Mouse (Mus musculus) A20 (cell line): ENCODE measurements around the gene Aldh4a1.

ENCODE experiments used
- DNase-seq: peaks from one replicate; pipeline ENCODE4 v3.0.0-alpha.2; 2011; ENCODE audit warnings: low read depth, low spot score

Aldh4a1 gene

GRCm38 (mm10) chr4:139619765-139620164, 2.9 kb upstream of the Aldh4a1 start:
- DNase-seq = no peak

DNA sequence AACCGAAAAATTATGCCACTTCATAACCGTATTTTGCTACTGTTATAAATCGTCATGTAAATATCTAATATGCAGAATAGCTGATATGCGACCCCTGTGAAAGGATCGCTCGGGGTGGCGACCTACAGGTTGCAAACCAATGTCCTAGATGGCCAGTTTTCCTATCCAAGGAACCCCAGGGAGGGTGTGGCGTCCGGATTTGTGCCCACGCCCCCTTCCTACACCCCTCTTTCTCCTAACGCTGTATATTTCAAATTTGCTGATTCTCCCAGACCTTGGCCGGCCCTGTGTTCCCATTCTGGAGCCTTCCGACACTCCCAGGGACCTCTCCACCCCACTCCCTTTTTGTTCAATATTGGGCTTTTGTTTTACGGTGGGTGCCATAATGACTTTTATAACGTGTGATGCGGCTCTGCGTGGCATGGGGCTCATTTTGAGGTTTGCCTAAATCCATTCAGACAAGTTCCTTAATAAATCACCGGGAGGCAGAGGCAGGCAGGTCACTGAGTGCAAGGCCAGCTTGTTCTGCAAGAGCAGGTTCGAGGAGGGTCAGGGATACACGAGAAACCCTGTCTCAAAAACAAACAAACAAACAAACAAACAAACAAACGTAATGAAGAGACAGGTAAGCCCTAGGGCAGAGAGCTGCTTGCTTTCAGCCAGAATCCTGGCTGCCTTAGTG, 909 bp downstream of the Aldh4a1 start:
- no peak for DNase-seq

- DNase-seq = no peak
These were observed 1.4 kb downstream of the Aldh4a1 start for GRCm38 (mm10) chr4:139624116-139624489.

DNA sequence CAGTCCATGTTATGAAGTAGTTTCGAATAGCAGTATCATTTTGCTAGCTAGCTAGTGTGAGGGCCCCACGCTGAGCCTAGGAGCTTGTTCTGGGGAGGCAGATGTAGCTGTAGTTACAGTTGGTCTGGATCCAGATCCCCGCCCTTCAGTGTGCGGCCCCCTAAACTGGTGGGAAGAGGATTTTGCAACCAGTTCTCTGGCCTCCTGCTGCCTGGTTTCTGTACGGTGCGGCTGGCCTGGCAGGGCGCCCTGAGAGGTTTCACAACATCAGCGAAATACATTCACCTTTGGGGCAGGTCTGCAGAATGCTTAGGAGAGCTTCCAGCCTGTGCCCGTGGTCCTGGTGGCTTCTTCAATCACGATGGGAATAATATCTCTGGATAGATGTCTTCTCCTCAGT, 2.0 kb downstream of the Aldh4a1 start:
- DNase-seq = no peak

GRCm38 (mm10) chr4:139627361-139627760, 4.7 kb downstream of the Aldh4a1 start:
- DNase-seq = no peak

DNA sequence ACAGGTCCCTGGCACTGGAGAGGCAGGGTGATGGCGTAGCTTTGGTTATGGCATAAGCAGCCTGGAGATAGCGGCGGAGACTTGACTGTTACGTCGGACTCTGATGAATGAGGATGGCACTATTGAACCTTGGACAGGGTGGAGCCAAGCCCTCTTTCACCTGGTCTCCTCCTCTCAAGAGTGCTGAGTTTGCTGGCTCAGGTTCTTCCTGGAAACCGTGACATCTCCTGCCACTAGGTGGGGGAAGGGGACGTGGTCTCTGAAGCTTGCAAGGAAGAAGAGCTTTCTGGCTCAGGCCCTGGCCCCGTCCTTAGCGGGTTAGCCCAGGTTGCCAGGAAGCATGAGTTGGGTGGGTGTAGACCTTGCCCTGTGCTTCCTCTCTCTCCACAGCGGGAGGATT, 7.5 kb downstream of the Aldh4a1 start:
- DNase-seq = no peak

DNA sequence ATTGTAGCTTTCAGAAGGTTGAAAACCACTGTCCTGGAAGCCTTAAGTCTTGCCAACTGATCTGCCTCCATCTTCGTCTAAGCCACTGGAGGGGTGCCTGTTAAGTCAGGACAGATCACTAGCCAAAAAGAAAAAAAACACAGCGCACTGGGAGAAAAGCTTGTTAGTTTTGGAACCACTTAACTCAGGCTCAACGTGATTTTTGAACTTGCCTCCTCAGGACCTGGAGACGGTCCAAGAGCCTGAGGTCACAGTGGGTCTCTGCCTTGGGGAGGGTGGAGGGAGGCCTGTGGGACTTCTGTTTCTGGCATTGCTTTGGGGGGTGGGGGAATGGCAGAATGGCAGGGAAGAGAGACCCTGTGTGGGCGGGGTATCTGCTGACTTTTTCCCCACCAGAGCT, 8.5 kb downstream of the Aldh4a1 start:
- no peak for DNase-seq

GRCm38 (mm10) chr4:139631569-139632253, 9.0 kb downstream of the Aldh4a1 start:
- no peak for DNase-seq

DNA sequence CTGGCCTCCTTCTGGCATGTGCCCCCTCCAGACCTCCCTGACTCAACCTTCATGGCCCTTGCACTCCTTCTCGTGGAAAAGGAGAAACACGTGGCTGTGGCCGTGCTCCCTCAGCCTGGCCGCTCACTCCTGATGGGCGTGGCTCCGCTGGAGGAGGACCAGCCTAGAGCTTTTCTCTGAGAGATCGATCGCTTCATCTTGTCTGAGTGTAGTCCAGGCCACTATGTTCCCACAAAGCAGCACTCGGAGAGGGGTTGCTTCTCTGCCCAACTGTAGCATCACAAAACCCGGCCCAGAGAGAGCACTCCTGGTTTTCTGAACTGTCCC, 9.6 kb downstream of the Aldh4a1 start:
- no peak for DNase-seq

DNA sequence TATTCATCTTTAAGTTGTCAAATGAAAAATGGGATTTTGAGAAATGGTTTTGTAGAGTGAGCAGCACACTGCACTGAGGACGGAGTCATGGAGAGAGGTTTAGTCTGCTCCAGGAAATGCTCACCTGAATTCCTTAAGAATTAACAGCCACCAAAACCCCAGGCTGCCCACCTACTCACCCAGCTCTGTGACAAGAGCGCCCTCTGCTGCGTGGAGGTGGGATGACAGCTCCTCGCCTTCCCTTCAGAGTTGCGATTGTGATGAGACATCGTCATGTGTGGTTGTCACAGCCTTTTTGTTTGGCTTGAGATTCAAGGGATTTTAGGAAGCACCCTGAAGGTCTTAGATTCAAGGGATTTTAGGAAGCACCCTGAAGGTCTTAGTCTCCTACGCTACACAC, 13.7 kb downstream of the Aldh4a1 start:
- DNase-seq = peak; percentile 65

DNA sequence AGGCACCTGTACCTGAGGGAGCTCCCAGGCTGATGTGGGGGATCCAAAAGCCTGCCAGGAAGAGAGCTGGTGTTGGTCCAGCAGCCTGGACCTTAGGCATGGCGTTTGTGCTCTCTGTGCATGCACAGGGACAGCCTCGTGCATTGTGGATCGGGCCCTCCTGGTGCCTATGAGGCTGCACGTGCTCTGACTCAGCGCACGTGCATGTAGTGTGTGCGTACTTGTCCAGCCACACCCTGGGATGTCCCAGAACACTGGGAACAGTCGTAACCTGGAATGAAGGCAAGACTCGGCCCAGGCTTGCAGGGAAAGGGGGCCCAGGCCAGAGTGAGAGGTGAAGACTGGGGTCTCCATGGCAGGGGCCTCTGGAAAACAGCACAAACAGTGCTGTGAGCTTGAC, 15.2 kb downstream of the Aldh4a1 start:
- DNase-seq = no peak

DNA sequence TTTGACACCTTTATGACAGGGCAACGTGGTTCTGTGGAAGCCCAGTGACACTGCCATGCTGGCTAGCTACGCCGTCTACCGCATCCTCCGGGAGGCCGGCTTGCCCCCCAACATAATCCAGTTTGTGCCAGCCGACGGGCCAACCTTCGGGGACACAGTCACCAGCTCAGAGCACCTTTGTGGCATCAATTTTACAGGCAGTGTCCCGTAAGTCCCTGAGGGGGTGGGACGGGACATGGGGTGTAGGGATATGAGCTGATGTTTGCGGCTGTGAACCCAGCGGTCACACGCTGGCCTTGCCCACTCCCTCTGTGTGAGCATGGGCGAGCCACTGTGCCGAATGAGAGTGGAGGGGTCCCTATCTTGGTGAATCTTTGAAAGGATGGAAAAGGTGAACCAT, 15.7 kb downstream of the Aldh4a1 start:
- DNase-seq = no peak

- DNase-seq = peak; percentile 94
These were observed 17.1 kb downstream of the Aldh4a1 start for GRCm38 (mm10) chr4:139639801-139640200.

GRCm38 (mm10) chr4:139640333-139640732, 17.7 kb downstream of the Aldh4a1 start:
- peak; percentile 91 for DNase-seq

DNA sequence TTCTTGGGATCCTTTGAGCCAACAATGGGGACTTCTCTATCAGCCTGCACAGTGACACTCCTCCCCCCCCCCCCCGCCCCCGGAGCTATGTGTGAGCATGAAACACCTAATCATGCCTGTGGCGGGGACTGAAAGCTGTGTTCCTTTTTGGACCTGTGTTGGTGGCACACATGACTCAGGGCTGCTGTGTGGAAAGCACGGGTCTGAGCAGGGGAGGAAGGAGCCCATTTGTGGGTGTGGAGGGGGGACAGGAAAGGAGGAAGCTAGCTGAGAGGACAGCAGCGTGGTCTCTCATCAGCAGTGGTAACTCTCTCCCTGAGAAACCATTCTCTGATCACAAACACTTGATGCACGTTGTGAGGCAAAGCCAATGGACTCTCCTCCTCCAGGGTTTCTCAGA, 18.1 kb downstream of the Aldh4a1 start:
- no peak for DNase-seq

GRCm38 (mm10) chr4:139641829-139642425, 19.3 kb downstream of the Aldh4a1 start:
- no peak for DNase-seq

DNA sequence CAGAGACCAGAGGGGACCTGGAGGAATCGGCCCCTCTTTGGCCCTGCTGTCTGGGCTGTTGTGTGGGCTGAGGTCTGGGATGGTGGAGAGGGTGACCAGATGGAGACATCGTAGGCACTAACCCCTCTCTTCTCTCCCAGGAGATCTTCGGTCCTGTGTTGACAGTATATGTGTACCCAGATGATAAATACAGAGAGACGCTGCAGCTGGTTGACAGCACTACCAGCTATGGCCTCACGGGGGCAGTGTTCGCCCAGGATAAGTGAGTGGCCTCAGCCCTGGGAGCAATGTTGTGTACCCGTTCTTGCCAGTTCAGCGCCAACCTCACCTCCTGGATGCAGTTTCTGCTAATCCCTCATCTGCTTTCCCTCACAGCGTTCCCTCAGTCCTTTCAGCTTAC, 21.3 kb downstream of the Aldh4a1 start:
- DNase-seq = peak; percentile 84

DNA sequence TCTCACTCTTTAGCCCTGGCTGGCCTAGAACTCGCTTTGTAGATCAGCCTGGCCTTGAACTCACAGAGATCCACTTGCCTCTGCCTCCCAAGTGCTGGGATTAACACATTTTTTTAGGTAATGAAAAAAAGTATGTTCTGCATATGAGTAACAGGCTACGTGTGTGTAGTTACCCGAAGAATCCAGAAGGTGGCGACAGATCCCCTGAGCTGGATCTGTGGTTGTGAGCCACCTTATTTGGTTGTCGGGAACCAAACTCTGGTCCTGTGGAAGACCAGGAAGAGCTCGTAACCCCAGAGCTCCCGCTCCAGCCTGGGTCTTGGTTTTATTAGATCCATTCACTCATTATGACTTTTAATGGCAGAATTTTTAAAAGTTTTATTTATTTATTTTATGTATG, 24.2 kb downstream of the Aldh4a1 start:
- DNase-seq = no peak

GRCm38 (mm10) chr4:139650086-139650743, 27.5 kb downstream of the Aldh4a1 start:
- DNase-seq = no peak

- peak; percentile 67 for DNase-seq
These were observed 28.2 kb downstream of the Aldh4a1 start for GRCm38 (mm10) chr4:139650907-139651306.

DNA sequence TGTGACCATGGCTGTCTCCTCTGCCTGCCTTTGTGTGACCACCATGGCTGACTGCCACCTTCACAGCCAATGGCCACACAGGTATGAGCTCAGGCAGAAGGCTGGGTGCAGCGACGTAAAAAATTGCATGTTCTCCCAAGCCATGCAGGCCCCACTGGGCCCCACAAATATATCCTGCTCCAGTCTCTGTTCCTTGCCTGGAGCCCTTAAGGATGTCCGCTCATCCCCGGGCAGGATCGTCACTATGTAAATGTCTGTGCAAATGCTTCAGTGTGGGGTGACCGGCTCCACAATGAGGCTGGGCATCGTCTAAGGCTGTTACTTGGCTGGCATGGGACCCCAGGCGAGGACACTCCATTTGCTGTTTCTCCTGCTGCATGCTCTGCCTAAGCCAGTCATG, 30.6 kb downstream of the Aldh4a1 start, which contains the start of gene Tas1r2:
TSS of gene Tas1r2 (plus strand) at position 301 of the 400 bp plus-strand sequence.
- DNase-seq = no peak

DNA sequence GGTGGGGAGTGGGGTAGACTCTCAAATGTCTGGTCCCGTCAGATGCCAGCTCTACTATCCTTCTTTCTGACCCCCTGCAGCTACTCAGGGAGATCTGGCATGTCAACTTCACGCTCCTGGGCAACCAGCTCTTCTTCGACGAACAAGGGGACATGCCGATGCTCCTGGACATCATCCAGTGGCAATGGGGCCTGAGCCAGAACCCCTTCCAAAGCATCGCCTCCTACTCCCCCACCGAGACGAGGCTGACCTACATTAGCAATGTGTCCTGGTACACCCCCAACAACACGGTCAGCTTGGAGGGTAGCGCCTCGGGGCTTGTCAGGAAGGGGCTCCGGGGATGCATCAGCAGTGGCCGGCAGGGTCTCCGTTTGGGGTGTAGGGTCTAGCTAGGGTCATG, 39.2 kb downstream of the Aldh4a1 start:
- DNase-seq = no peak

DNA sequence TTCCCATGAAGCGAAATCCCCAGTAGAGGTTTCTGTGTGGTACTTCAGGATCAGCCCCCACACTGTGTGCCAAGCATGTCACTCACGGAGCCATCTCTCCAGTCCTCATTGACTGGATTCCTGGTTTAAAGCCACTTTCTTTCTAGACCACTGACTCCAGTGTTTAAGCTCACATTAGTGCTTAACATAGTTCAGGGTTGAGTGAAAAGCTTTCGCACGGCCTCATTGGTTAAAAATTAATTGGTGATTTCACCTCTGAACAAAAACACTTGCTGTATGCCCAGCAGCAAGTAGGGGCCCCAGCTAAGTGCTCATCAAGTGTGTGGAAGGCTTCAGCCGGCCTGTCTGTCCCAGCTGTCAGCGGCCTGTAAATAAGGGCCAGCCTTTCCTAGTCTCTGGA, 45.0 kb downstream of the Aldh4a1 start:
- DNase-seq = no peak
